Mouse (Mus musculus) gastrocnemius, postnatal 4 days (tissue): ENCODE results near the gene Pik3r1. TPM values are rescaled to one million over a fixed set of nuclear protein-coding genes. Genes with fewer than 3 reads are reported as not detected.

Experiments used
- DNase-seq, 2 experiments: peaks; one replicate each; pipeline ENCODE4 v3.0.0; 2021 to 2022; ENCODE audit warnings: low spot score in 2 of 2, mixed read lengths in 2 of 2
- total RNA-seq, 2 experiments: library from RNA; stranded (reverse); gene quantifications; 2 replicates each; pipeline ENCODE4 v1.2.3; 2021

Pik3r1 gene
- total RNA-seq, 2 experiments from 2014 or later: 42.1 to 45.5 TPM

DNA sequence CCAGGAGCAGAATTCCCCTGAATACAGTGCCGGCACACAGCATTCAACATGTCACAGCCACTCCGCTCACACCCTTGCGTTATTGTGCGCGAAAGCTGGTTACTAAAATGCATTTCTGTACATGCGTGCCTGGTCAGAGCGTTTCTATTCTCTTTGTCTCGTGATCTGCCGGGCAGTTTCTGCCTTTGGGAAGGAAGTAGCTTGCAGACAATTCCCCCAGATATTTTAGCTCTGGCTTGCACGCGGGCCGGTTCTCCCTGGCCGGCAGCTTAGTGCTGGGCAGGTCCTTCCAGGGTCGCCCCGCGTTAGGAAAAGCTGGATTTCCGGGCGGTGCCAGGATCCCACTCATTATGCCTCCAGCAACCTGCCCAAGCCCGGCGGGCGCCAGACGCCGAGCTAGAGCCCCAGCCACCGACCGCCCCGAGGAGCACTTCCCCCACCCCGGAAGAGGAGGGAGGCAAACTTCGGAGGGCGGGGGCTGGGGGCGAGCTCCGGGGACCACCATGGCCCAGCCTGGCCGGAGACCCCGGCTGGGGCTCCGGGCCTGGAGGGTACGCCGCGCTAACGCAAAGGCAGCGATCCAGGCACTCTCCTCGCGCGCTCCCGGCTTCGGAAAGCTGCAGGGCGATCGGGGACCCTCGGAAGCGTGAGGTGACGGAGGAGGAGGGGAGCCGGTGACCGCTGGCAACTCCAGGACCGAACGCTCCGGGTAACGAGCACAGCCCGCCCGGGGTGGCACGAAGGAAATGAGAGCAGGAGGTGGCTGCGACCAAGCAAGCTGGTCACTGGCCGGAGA lies 806 bp downstream of the Pik3r1 start:
- DNase-seq: peak; percentile 51 to 69

DNA sequence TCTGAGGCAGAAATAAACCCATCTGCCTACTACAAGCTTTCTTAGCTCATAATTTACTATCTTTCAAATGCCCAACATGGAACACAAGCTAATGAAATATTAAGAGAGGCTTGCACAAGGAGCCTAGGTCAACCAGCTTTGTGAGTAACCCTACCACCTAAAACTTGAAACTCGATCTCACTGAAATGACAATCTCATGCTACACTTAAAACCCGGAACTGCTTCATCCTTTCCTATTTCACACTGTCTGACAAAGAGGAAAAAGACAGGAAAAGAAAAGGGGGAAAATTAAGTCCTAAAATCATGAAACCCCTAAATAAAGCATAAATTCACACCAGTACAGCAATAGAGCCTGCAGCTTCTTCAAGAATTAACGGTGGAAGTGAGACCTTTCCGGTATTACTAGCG lies 1.4 kb downstream of the Pik3r1 start:
- DNase-seq: no peak

DNA sequence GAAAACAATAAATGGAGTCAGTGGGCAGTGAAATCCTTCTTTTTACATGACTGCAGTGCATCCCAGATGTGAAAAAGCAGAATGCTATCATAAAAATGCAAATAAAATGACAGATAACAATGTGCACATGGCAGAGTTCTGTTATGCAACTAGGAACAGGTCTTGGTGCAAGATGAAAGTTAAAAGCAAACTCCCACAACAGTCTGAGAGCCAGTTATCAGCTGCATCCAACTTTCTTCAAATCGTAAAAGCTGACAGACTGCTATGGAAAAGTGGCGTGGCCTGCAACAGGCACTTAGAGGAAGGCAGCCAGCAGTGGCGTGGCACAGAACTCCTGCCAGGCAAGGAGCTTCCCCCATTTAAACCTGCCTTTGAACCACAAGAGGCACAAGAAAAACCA lies 2.0 kb downstream of the Pik3r1 start:
- no peak for DNase-seq

DNA sequence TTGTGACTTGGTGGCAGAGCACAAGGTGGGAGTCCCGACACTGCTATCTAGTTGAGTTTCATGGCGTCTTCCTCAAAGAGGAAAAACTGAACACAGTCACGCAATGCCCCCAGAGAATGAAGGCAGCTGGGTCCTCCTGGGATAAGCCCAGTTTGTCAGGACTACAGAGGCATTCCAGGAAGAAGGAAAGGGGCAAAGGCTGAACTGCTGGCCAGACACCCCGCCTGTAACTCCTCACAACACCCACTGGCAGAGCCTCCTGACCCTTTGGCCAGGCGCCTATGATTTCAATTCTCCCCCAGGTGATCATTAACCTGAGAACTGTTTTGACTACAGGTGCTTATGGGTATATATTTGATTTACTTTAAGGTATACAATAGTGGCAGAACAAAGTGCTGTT lies 3.9 kb downstream of the Pik3r1 start:
- no peak for DNase-seq

DNA sequence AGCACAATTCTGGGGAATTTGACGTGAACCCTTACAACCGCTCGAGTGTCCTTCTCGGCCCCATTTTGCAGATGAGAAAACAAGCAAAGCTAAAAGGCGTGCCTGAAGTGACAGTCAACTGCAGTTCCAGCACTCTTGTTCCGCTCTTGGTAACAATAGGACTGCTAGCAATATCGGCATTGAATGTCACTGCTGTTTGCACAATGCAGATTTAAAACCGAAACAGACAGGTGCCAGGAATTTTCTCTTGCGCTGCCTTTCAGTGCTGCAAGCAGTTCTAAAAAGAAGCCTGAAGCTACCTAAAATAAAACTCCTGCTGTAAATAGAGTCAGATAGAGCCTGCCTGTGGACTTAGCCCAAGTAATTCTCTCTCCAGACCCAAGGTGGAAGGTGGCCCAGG lies 4.3 kb downstream of the Pik3r1 start:
- no peak for DNase-seq

DNA sequence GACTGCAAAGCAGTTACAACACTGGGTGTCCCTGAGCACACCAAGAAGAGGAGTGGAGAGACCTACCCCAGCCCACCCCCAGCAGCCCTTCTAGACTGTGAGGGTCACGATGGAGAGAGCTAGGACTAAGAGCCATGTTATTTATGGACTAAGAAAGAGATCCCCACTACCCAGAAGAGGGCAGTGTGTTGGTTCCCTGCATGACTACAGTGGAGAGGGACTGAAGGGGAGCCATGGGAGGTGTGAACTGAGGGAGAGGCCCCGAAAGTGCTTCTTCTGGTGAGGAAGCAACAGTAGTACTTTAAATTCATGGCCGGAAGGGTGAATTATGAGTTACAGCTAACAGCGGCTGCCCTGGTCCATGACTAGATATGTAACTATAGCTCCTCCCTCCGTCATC lies 4.9 kb downstream of the Pik3r1 start:
- no peak for DNase-seq

DNA sequence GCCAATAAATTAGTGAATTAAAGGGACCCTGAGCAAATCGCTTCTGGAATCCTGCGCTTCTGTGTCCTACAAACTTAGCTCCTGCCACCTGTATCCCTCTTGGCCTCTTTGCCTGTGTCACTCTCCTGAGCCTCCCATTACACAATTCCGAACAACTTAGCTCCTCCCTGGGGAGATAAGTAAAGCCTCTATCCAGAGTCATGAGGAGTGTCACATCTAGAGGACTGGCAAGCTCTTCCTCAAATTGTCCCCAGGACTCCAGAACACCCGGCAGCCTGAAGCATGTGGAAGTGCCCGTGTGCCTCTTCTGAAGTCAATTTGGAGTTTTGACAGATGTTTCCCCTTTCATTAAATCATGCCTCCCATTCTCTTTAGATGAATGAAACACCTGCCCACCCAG lies 6.4 kb downstream of the Pik3r1 start:
- DNase-seq: no peak

DNA sequence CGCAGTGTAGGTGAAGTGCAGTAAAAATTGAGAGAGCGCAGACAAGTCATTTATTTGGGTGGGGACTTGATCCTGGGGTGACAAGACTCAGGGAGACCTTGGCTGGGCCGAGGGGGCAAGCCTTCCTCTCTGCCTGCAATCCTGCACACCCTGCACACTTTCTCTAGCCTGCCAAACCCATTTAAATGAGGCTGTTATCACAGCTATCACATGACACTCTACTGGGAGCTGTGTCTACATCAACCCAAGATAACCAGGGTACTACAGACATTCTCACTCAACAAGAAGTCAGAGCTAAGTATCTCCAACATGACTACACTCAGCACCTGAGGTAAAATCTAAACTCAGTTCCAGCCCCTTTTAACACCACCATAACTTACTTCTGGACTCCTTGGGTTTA lies 7.1 kb downstream of the Pik3r1 start:
- DNase-seq: no peak

DNA sequence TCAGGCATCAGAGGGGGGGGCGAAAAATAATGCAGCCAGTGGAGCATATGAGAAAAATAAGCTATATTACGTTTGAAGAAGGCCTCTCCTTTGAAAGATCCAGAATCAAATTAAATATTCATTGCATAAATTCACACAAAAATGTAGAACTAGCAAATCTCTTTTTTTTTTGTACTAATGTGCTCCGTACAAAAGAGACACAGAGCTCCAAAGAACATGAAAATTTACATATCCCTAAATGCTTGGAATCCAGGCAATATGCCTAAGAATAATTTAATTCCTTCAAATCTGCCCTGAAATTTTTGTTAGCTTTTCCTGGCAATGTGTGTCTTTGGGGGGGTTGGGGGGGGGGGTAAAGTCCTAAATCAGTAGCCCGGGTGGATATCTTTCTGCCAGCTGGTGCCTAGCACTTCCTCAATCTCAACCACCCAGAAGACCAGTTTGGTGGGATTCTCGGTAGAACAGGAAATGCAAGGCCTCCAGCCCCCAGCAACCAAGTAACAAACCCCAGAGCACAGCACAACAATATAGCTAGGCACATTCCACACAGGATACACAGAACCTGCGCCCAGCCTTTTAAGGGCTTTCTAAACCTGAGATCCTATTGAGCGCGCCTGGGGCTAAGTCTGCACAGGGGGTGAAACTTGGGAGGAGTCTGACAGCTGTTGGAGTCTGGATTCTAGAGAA lies 7.9 kb downstream of the Pik3r1 start:
- DNase-seq: no peak

DNA sequence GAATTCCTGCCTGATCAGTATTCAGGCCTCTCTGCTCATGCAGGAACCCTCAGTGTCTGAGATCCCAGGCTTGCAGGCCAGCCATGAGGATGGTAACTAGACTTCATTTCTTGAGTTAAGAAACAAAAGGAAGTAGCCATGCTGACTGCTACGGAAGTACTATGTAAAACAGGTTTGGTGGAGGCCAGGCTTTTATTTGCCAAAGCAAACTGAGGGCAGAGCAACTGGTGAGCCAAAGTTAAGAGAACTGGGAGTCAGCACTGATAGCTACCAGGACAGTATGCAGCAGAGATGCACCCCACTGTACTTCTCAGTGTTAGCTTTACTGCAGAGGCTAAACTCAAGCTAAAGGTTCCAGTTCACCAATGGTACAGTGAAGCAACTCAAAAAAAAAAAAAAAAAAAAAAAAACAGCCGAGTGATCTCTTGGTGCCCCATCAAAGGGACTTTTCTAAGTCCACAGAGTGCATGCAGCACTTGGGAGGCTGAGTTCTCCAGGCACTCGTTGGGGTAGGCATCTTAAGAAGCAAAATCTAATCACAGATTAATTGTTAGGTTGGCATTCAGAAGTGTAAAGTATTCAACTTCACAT lies 8.6 kb downstream of the Pik3r1 start:
- no peak for DNase-seq

DNA sequence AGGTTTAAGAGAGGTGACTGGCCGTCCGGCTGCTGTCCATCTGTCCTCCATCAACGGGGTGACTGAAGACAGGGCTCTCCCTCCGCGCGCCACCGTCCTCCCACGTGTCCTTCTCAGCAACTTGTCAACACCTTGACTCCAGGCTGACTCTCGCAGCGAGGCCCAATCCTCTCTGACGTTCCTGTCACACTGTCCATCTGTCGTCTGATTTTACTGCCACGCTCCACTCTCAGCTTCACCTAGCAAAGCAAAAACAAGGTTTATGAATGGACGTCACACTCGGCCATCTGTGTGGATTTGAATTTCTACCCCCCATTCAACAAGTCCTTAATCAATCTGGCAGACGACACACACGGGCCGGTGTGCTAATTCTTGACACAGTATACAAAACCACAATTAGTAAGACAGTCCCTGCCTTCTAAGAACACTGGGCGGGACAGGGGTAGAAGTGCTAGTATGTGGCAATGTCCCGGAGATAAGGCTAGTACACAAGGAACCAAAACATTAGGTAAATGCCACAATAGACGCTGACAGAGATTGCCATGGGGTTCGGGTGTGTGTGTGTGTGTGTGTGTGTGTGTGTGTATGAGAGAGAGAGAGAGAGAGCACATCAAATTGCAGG lies 10.1 kb downstream of the Pik3r1 start:
- no peak for DNase-seq

DNA sequence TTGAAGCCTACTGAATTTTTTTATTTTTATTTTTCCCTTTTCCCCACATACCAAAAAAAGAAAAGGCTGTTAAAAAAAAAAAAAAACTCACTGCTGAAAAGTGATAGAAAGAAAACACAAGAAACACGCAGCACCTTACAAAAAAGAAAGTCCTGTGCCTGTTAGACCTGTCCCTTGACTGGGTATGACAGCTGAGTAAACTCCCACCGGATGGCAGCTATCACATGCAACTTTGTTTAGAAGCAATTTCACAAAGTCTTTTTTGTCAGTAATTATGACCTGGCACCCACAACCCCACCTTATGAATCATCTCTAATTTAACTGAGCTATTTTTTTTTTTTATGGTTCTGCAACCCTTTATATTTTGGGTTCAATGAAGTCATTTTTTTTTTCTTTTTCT lies 12.8 kb downstream of the Pik3r1 start:
- DNase-seq: no peak

DNA sequence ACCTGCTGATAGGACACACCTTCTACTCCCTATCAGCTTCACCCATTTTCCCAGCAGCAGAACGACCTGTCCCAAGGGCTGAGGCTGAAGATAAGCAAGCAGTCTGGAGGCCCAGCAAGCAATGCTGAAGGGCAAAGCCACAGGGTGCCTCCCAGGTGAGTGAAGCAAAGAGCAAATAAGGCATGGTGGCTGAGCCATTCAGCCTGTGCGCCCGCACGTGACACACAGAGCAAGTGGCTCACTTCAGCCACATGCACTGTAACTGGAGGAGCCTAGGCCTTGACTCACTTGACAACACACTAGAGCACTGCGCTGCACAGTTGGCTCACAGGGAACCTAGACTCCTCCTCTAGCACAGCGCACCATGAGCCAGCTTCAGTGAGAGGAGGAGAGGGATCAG lies 14.4 kb downstream of the Pik3r1 start:
- no peak for DNase-seq

DNA sequence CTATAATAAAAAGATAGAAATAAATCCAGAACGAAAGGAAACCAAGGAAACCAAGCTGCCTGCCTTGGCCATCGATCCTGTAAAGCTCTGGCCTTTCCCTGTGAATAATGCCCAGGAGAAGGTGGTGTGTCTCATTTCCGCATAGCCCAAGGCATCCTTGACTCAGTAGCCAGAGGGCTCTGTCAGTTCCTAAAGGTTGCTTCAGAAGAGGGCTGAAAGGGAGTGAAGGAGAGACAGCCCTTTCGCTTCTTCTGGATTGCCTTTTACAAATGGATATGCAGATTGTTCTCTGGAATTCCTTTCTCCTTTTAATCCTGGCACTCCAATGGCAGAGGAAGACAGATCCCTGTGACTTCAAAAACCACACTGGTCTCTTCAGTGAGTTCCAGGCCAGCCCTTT lies 16.2 kb downstream of the Pik3r1 start:
- DNase-seq: no peak

DNA sequence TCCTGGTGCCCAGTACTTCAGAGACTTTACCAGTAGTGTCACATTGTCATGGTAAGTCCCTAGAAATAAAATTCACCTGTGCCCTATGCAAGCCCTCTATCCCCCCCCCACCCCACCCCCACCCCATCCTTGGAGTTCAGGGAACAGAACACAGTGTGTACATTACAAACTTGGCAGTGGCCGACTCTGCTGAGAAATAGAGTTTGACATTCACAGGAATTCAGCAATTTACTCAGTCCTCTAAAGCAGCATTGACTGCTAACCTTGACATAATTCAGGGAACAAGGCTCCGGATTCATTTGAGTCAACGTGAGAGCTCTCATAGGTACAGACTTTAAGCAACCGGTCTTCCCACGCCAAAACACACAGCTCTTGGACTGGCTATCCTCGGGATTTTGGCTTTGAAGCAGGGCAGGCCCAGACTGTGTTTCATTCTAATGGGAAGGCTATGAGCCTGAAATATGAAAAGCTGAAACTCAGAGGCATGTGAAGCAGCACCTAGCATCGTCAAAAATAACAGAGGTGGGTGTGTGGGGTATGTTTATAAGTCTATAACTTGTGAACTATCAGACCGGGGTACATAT lies 21.9 kb downstream of the Pik3r1 start:
- DNase-seq: no peak

DNA sequence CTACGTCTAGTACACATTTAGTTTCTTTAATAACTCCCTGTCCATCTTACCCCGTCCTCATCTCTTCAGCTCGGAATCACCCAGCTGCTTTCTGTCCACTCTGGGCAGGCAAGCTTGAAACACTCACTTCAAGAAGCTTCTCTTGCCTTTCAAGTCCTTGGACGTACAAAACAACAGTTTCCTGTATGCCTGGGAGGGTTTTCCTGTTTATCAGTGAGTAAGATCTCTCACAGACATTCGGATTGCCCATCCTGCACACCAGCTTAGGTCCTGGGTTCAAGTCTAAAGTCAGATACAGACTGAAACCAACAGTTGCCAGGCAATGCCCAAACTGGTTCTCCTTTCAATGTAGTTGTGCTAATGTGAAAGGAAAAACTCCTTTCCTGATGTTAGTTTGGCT lies 23.1 kb downstream of the Pik3r1 start:
- no peak for DNase-seq

DNA sequence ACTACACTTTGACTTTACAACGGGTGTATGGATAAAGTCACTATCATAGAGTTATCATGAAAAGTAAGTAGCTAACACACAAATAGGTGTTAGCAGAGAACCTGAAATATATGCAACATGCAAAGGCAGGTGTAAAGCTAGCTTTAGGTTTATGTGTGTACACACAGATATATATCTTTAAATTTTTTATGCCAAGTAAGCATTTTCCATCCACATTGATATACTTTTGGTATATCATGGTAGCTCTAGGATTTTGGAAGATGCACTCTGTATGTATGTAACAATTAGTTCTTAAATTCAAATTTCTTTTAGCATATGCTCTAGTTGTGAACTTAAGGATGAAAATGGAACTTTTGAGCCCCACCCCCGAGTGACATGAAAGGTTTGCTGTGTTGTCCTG lies 24.0 kb downstream of the Pik3r1 start:
- DNase-seq: no peak

DNA sequence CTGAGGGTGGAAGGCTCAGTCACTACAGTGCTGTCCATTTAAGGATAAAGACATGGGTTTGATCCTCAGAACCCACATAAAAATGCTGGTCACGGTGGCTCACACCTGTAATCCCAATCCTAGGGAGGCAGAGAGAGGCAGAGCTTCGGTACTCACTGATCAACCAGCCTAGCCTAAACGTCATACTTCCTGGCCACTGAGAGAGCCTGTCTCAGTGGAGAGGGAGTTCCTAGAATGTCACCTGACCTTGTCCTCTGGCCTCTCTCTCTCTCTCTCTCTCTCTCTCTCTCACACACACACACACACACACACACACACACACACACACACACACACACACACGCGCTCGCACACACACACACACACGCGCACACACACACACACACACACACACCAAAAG lies 24.8 kb downstream of the Pik3r1 start:
- DNase-seq: no peak

DNA sequence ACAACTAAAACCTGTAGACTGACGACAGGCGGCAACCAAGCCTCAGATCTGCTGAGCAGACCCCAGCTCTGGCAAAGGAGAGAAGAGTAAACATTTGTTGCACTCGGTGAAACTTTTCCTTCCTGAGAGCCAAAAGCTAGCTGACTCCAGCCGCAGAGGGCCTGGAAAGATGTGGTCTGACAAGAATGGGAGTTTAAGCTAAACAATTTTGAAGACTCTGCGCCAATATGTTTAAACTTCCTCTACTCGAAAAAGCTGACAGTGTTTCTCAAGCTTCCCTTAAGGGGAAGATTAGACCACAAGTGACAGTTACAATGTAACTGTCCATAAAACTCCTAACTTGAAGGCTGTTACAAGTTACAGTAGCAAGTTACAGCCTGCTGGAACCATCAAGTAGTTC lies 25.4 kb downstream of the Pik3r1 start:
- no peak for DNase-seq

DNA sequence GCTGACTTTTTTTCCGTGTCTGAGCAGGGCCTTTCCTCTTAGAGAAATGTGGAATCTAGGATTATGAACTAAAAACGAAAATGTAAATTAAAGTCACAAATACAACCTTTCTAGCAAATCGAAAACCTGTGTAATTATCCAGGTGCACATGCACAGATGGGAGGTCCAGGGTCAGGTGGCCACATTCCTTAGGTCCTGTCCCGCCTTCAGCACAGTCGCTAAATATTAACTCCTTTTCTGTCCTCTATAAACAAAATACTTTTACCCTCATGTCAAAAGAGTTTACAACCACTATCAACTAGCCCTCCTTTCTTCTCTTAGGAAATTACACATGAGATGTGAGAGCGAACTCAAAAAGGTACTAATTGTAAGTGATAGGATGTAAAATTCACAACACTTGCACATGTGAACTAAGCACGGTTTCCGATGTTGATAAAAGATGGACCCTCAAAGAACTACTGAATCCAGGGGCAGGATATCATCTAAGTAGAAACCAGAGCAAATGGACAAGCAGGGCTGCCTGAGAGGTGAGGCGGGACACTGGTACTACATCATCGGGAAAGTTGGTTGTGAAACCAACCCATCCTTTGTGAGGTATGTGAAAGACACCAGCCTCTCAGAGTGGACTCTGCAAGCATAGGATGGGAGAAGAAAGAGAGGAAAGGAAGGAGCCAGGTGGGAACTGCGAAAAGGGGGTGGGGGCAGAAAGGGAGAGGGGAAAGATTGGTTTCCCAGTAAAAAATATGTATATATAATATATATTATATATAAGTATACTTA lies 26.3 kb downstream of the Pik3r1 start:
- DNase-seq: no peak
